Mouse (Mus musculus): ENCODE results near the gene Scgb1b2. TPM values are rescaled to one million over a fixed set of nuclear protein-coding genes. Genes with fewer than 3 reads are reported as not detected.

Gene Scgb1b2
- polyA plus RNA-seq (2016; fragmentation: Nextera tagmentation; extraction: Ambion mirVana), result not detected in 2 replicates

- Histone ChIP-seq H3K27me3 (ENCODE audit: insufficient read depth, poor library complexity, severe bottlenecking) (no peaks in the 10 kb centered on the region), H3K4me3 (no peak within 1 kb of the TSS), H3K36me3 (no peaks in the 10 kb centered on the region), H3K27ac (no peak within 1 kb of the TSS), H3K9me3 (peaks cover 17% of the 10 kb centered on the region; the same call in 1 of the 2 replicates), H3K4me1 (no peaks in the 10 kb centered on the region)
- 79% methylated on average over 3 of the region's 3 CpGs for WGBS
- no peak for DNase-seq (ENCODE audit: low spot score)
Measured at GRCm38 (mm10) chr7:31291721-31292120, at the start of gene Scgb1b2. Gene Scgb1b2, minus strand, starts transcription at chr7:31291821.

GRCm38 (mm10) chr7:31290208-31290607 lies 1.4 kb downstream of the Scgb1b2 start, which contains the start of gene Scgb2b2:
Gene Scgb2b2, plus strand, starts transcription at chr7:31290508.
- WGBS, result 73% methylated on average over 5 of the region's 5 CpGs
- Histone ChIP-seq H3K4me3 (no peak within 1 kb of the TSS), H3K4me1 (no peaks in the 10 kb centered on the region), H3K27me3 (ENCODE audit: insufficient read depth, poor library complexity, severe bottlenecking) (no peaks in the 10 kb centered on the region), H3K27ac (no peak within 1 kb of the TSS), H3K36me3 (no peaks in the 10 kb centered on the region), H3K9me3 (peaks cover 16% of the 10 kb centered on the region; the same call in 1 of the 2 replicates)
- DNase-seq (ENCODE audit: low spot score), result no peak

Other genes with a start within 250 kb of the Scgb1b2 start
- gene Fxyd5, start 249.3 kb downstream of the Scgb1b2 start, polyA plus RNA-seq (2016; fragmentation: Nextera tagmentation; extraction: Ambion mirVana), result 24.3 and 26.4 TPM in 2 replicates
- gene Fxyd7, start 240.4 kb downstream of the Scgb1b2 start, polyA plus RNA-seq (2016; fragmentation: Nextera tagmentation; extraction: Ambion mirVana), result 0.22 and 1.5 TPM in 2 replicates
- 167 and 365 TPM in 2 replicates for gene Fxyd1, start 234.6 kb downstream of the Scgb1b2 start, polyA plus RNA-seq (2016; fragmentation: Nextera tagmentation; extraction: Ambion mirVana)
- gene Lgi4, start 232.5 kb downstream of the Scgb1b2 start, polyA plus RNA-seq (2016; fragmentation: Nextera tagmentation; extraction: Ambion mirVana), result 0.27 and 0.41 TPM in 2 replicates
- gene Fxyd3, start 215.1 kb downstream of the Scgb1b2 start, polyA plus RNA-seq (2016; fragmentation: Nextera tagmentation; extraction: Ambion mirVana), result 0.53 and 2.0 TPM in 2 replicates
- gene Hpn, start 176.5 kb downstream of the Scgb1b2 start, polyA plus RNA-seq (2016; fragmentation: Nextera tagmentation; extraction: Ambion mirVana), result 3.6 and 15.0 TPM in 2 replicates
- 3.9 and 4.3 TPM in 2 replicates for gene Scn1b, start 164.8 kb downstream of the Scgb1b2 start, polyA plus RNA-seq (2016; fragmentation: Nextera tagmentation; extraction: Ambion mirVana)
- gene Gramd1a, start 135.9 kb downstream of the Scgb1b2 start, polyA plus RNA-seq (2016; fragmentation: Nextera tagmentation; extraction: Ambion mirVana), result 58.1 and 70.9 TPM in 2 replicates
- not detected in 2 replicates for gene Scgb2b2, start 1.3 kb downstream of the Scgb1b2 start, polyA plus RNA-seq (2016; fragmentation: Nextera tagmentation; extraction: Ambion mirVana)
- not detected in 2 replicates for gene Scgb2b3, start 70.3 kb upstream of the Scgb1b2 start, polyA plus RNA-seq (2016; fragmentation: Nextera tagmentation; extraction: Ambion mirVana)
- not detected in 2 replicates for gene Scgb1b3, start 83.8 kb upstream of the Scgb1b2 start, polyA plus RNA-seq (2016; fragmentation: Nextera tagmentation; extraction: Ambion mirVana)